Mouse (Mus musculus) lung, embryonic 15.5 days (tissue): ENCODE results near the gene Cyp19a1. TPM values are rescaled to one million over a fixed set of nuclear protein-coding genes. Genes with fewer than 3 reads are reported as not detected.

Experiments
- ATAC-seq: fragments of 200-750 bp; cut with Nextera tagmentation; 2 replicates; pipeline ENCODE4 v1.8.0; 2017; ENCODE audit warnings: moderate number of reproducible peaks, borderline replicate concordance; ENCODE audit not compliant: low FRiP score, low TSS enrichment; ENCODE audit errors: extremely low read depth
- H3K27ac ChIP-seq: fragments of 300-500 bp; sonication (generic); 2 replicates; pipeline ENCODE4 v1.5.1; 2015; ENCODE audit warnings: moderate library complexity, mild to moderate bottlenecking, inconsistent platforms
- H3K27me3 ChIP-seq: fragments of 300-500 bp; sonication (generic); 2 replicates; pipeline ENCODE4 v1.6.1; 2015; ENCODE audit warnings: inconsistent platforms
- H3K36me3 ChIP-seq: fragments of 300-500 bp; sonication (generic); 2 replicates; pipeline ENCODE4 v1.6.1; 2015; ENCODE audit warnings: inconsistent platforms
- H3K4me1 ChIP-seq: fragments of 300-500 bp; sonication (generic); 2 replicates; pipeline ENCODE4 v1.6.1; 2015; ENCODE audit warnings: inconsistent platforms
- H3K4me2 ChIP-seq: fragments of 300-500 bp; sonication (generic); 2 replicates; pipeline ENCODE4 v1.6.1; 2015; ENCODE audit warnings: inconsistent platforms, mild to moderate bottlenecking, moderate library complexity
- H3K4me3 ChIP-seq: fragments of 300-500 bp; sonication (generic); 2 replicates; pipeline ENCODE4 v1.5.1; 2015; ENCODE audit warnings: mild to moderate bottlenecking, inconsistent platforms
- H3K9ac ChIP-seq: fragments of 300-500 bp; sonication (generic); 2 replicates; pipeline ENCODE4 v1.6.1; 2015; ENCODE audit warnings: inconsistent platforms
- H3K9me3 ChIP-seq: fragments of 300-500 bp; sonication (generic); 2 replicates; pipeline ENCODE4 v1.6.1; 2016; ENCODE audit warnings: inconsistent platforms
- WGBS: fragments of 180-500 bp; shearing (Covaris S2); methylation state at CpG from one replicate; pipeline ENCODE4 v1.1.7; 2015; 5-methylcytosine and 5-hydroxymethylcytosine counted together
- polyA plus RNA-seq: library from polyadenylated mRNA; unstranded; fragments of >200 nt; fragmentation: Nextera tagmentation; extraction: Ambion mirVana; gene quantifications from 2 replicates; pipeline ENCODE4 v1.2.1, GENCODE M21; 2015

Cyp19a1 gene
- polyA plus RNA-seq, 1 experiment from 2014 or later: not detected

GRCm38 (mm10) chr9:54163117-54163516, 104.8 kb downstream of the Cyp19a1 start:
- Histone ChIP-seq H3K27me3 (no peaks in the 10 kb centered on the region), H3K4me1 (no peaks in the 10 kb centered on the region), H3K4me3 (no peak overlapping the region), H3K4me2 (no peak overlapping the region), H3K36me3 (no peaks in the 10 kb centered on the region), H3K9ac (no peak overlapping the region), H3K27ac (no peak overlapping the region), H3K9me3 (no peaks in the 10 kb centered on the region; the same call in 1 of the 2 replicates)
- no peak for ATAC-seq
- 72% methylated on average over 5 of the region's 5 CpGs for WGBS

DNA sequence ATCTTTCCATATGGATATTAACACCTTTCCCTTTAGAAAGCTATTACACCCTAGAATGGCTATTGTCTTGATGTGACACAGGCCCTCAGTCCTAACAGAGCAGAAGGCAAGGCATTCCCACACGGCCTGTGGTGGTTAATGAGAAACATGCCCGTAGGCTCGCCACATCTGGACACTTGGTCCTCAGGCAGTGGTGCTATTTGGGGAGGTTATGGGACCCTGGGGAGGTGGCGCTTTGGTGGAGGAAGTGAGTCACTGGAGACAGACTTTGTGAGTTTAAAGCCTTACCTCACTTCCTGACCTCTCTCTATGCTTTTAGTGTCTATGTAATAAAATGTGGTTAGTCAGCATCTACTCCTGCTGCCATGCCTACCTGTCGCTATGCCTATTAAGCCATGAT, 114.2 kb downstream of the Cyp19a1 start:
- Histone ChIP-seq H3K9me3 (no peaks in the 10 kb centered on the region), H3K27ac (no peak overlapping the region), H3K36me3 (no peaks in the 10 kb centered on the region), H3K4me1 (no peaks in the 10 kb centered on the region), H3K27me3 (no peaks in the 10 kb centered on the region), H3K4me2 (no peak overlapping the region), H3K4me3 (no peak overlapping the region), H3K9ac (no peak overlapping the region)
- WGBS: 76% methylated on average over 5 of the region's 5 CpGs
- ATAC-seq: no peak

- 69% methylated on average over 1 of the region's 1 CpGs for WGBS
- Histone ChIP-seq H3K4me2 (no peak overlapping the region), H3K4me3 (no peak overlapping the region), H3K27me3 (no peaks in the 10 kb centered on the region), H3K36me3 (no peaks in the 10 kb centered on the region), H3K4me1 (no peaks in the 10 kb centered on the region), H3K9ac (no peak overlapping the region), H3K9me3 (no peaks in the 10 kb centered on the region), H3K27ac (no peak overlapping the region)
- ATAC-seq: no peak
These were observed 128.7 kb downstream of the Cyp19a1 start for GRCm38 (mm10) chr9:54139191-54139590.

Other genes starting within 250 kb of the Cyp19a1 start
- 0.59 and 0.70 TPM in 2 replicates for gene Tnfaip8l3, start 199.7 kb downstream of the Cyp19a1 start, polyA plus RNA-seq
- not detected in 2 replicates for gene Gldn, start 18.4 kb upstream of the Cyp19a1 start, polyA plus RNA-seq
- gene Dmxl2, start 233.5 kb upstream of the Cyp19a1 start, polyA plus RNA-seq: 3.4 and 4.5 TPM in 2 replicates